Mouse (Mus musculus) midbrain, postnatal 0 days (tissue): ENCODE data around the gene Prkab2. TPM values are rescaled to one million over a fixed set of nuclear protein-coding genes. Genes with fewer than 3 reads are reported as not detected.

Experiments used
- ATAC-seq: fragments of 200-750 bp; cut with Nextera tagmentation; 2 replicates; pipeline ENCODE4 v1.8.0; 2017; ENCODE audit warnings: moderate number of reproducible peaks, mild to moderate bottlenecking, moderate TSS enrichment, moderate library complexity; ENCODE audit not compliant: low FRiP score
- DNase-seq: peaks from one replicate; pipeline ENCODE4 v3.0.0-alpha.2; 2015; ENCODE audit warnings: low spot score
- H3K27ac ChIP-seq: fragments of 300-500 bp; sonication (generic); 2 replicates; pipeline ENCODE4 v1.5.1; 2014; ENCODE audit warnings: low read depth, mild to moderate bottlenecking, low read length, mixed read lengths
- H3K27me3 ChIP-seq: fragments of 300-500 bp; sonication (generic); 2 replicates; pipeline ENCODE4 v1.6.1; 2014; ENCODE audit warnings: low read length, control low read depth, mixed read lengths; ENCODE audit not compliant: insufficient read depth
- H3K36me3 ChIP-seq: fragments of 300-500 bp; sonication (generic); 2 replicates; pipeline ENCODE4 v1.6.1; 2014; ENCODE audit warnings: low read length, control low read depth, mixed read lengths; ENCODE audit not compliant: insufficient read depth
- H3K4me1 ChIP-seq: fragments of 300-500 bp; sonication (generic); 2 replicates; pipeline ENCODE4 v1.6.1; 2014; ENCODE audit warnings: mild to moderate bottlenecking, control low read depth, antibody characterized with exemption, low read length, mixed read lengths; ENCODE audit not compliant: insufficient read depth
- H3K4me2 ChIP-seq: fragments of 300-500 bp; sonication (generic); 2 replicates; pipeline ENCODE4 v1.6.1; 2014; ENCODE audit warnings: low read depth, mild to moderate bottlenecking, low read length, mixed read lengths; ENCODE audit not compliant: poor library complexity, severe bottlenecking
- H3K4me3 ChIP-seq: fragments of 300-500 bp; sonication (generic); 2 replicates; pipeline ENCODE4 v1.5.1; 2014; ENCODE audit warnings: low read depth, mild to moderate bottlenecking, low read length, moderate library complexity
- H3K9ac ChIP-seq: fragments of 300-500 bp; sonication (generic); replicated peaks from 2 replicates; pipeline ENCODE4 v1.6.1; 2014; ENCODE audit warnings: mild to moderate bottlenecking, low read length, moderate library complexity, mixed read lengths; ENCODE audit not compliant: poor library complexity, severe bottlenecking
- H3K9me3 ChIP-seq: fragments of 300-500 bp; sonication (generic); 2 replicates; pipeline ENCODE4 v1.6.1; 2016; ENCODE audit warnings: low read length, control low read depth
- CTCF ChIP-seq: IDR thresholded peaks from 2 replicates; pipeline ENCODE4 v1.5.1; 2016; ENCODE audit warnings: antibody characterized with exemption, mild to moderate bottlenecking
- WGBS: fragments of 180-500 bp; shearing (Covaris S2); extraction: QIAGEN DNeasy Blood & Tissue Kit; methylation state at CpG from one replicate; pipeline ENCODE4 v1.1.7; 2014; 5-methylcytosine and 5-hydroxymethylcytosine counted together
- polyA plus RNA-seq: library from polyadenylated mRNA; unstranded; fragments of >200 nt; fragmentation: Nextera tagmentation; extraction: Ambion mirVana; gene quantifications from 2 replicates; pipeline ENCODE4 v1.2.1, GENCODE M21; 2015
- total RNA-seq: library from RNA; depleted of rRNA; stranded (reverse); fragments of >200 nt; gene quantifications from 2 replicates; pipeline ENCODE4 v1.2.3, GENCODE M21; 2014

Gene Prkab2
- total and polyA plus RNA-seq, 2 experiments from 2014 or later: 18.1 to 33.1 TPM

DNA sequence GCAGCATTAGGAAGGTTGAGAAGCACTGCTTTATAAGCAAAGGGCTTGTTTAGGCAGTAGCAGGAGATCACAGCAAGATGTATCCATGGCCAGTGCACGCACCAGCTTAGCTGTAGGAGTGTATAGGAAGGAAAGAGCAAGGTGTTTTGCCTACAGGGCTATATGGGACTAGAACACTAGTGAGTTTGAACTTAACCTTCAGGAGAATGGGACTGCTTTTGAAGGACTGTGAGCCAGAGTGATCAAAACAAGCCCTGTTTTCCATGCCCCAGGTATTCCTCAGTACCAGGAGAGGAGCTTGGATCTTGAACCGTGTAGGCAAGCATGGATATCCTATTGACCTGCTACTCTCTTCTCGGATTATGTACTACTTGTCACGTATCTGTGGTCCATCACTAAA lies 16.6 kb upstream of the Prkab2 start:
- ATAC-seq (no peak), DNase-seq (no peak)
- no peaks in the 10 kb centered on the region for H3K27me3 ChIP-seq
- 91% methylated on average over 4 of the region's 4 CpGs for WGBS
- H3K4me1 ChIP-seq: no peaks in the 10 kb centered on the region
- H3K9me3 ChIP-seq: no peaks in the 10 kb centered on the region
- no peak overlapping the region for H3K4me3 ChIP-seq
- TF ChIP-seq CTCF: no peak
- no peak overlapping the region for H3K27ac ChIP-seq
- no peak overlapping the region for H3K9ac ChIP-seq
- no peak overlapping the region for H3K4me2 ChIP-seq
- no peaks in the 10 kb centered on the region for H3K36me3 ChIP-seq

DNA sequence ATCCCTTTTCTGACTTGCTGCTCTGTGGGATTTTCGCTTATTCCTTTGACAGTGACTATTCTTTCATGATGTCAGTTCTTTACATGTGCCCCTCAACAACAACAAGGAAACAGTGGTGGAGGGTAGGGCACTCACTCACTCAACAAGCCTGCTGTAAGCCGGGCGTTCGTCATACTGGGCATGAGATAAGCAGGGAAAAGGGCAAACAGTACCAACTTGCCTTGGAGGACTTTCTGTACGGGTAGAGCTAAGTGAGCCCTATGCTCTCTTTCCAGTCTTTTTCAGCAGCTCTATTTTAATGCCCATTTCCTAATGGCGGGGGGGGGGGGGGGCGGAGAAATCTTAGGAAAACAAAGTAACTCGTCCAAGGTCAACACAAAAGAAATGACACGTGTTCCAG lies 16.0 kb upstream of the Prkab2 start:
- Histone ChIP-seq H3K36me3 (no peaks in the 10 kb centered on the region), H3K27me3 (no peaks in the 10 kb centered on the region), H3K27ac (no peak overlapping the region), H3K4me3 (no peak overlapping the region), H3K4me2 (no peak overlapping the region), H3K9me3 (no peaks in the 10 kb centered on the region), H3K4me1 (no peaks in the 10 kb centered on the region), H3K9ac (no peak overlapping the region)
- ATAC-seq (no peak), DNase-seq (no peak)
- no peak for TF ChIP-seq CTCF
- WGBS: 89% methylated on average over 8 of the region's 9 CpGs

DNA sequence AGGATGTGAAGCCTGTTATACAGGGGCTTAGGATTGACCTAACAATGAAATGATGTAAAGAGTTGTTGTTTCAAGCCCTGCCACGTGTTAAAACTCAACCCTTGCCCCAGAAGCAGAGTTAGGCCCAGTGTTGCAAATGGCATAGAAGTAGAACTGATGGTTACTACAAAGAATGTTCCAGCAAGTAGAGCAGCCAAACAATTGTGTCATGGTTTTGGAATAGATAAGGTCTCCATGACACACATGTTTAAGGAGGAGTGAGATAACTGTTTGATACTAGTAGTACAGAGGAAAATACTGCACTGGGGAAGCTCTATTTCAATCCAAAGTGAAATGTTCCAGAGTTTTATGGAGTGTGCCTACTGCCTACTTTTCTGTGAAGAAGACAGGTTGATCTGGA lies 9.5 kb upstream of the Prkab2 start:
- Histone ChIP-seq H3K4me2 (no peak overlapping the region), H3K27ac (no peak overlapping the region), H3K4me3 (no peak overlapping the region), H3K9me3 (no peaks in the 10 kb centered on the region), H3K4me1 (no peaks in the 10 kb centered on the region), H3K27me3 (no peaks in the 10 kb centered on the region), H3K9ac (no peak overlapping the region), H3K36me3 (no peaks in the 10 kb centered on the region)
- 44% methylated on average over 1 of the region's 1 CpGs for WGBS
- TF ChIP-seq CTCF: no peak
- DNase-seq (no peak), ATAC-seq (no peak)

DNA sequence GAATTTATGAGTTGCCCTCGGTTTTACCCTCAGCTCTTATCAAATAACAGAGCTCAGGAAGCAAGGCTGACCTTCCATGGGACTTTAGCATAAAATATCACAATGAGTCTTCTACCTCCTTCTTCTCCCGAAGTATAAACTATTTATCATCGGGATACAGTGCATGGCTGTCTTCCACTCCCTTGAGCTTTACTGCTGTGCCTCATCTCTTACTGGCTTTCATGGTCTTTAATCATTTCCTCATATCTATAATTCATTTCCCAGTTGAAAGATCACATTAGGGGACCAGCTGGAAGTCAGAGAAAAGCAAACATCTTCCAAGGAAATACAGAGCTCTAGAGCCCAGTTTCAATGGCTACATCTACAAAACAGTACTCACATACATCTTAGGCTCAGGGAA lies 9.0 kb upstream of the Prkab2 start:
- no peaks in the 10 kb centered on the region for H3K9me3 ChIP-seq
- H3K27ac ChIP-seq: no peak overlapping the region
- H3K4me2 ChIP-seq: no peak overlapping the region
- 80% methylated on average over 3 of the region's 3 CpGs for WGBS
- DNase-seq (no peak), ATAC-seq (no peak)
- H3K9ac ChIP-seq: no peak overlapping the region
- no peak for TF ChIP-seq CTCF
- no peak overlapping the region for H3K4me3 ChIP-seq
- no peaks in the 10 kb centered on the region for H3K27me3 ChIP-seq
- no peaks in the 10 kb centered on the region for H3K4me1 ChIP-seq
- no peaks in the 10 kb centered on the region for H3K36me3 ChIP-seq

DNA sequence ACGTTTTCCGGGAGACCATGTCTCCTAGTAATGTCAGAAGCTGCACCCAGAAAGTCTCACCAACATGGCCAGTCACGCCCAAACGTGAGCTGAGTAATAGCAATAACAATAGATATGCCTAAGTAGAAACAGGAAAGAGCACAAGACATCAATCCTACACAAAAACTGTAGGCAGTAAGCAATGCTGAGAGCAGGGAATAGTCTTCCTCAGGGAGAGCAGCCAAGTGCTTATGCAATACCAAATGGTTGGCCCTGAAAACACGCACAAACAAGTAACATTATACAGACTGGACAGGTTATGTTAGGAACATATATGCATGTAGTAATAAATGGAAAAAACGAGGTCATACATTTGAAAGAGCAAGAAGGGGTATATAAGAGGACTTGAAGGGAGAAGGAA lies 8.5 kb upstream of the Prkab2 start:
- Histone ChIP-seq H3K36me3 (no peaks in the 10 kb centered on the region), H3K27ac (no peak overlapping the region), H3K4me2 (no peak overlapping the region), H3K9me3 (no peaks in the 10 kb centered on the region), H3K4me1 (no peaks in the 10 kb centered on the region), H3K27me3 (no peaks in the 10 kb centered on the region), H3K9ac (no peak overlapping the region), H3K4me3 (no peak overlapping the region)
- ATAC-seq (no peak), DNase-seq (no peak)
- WGBS: 84% methylated on average over 6 of the region's 6 CpGs
- TF ChIP-seq CTCF: no peak

DNA sequence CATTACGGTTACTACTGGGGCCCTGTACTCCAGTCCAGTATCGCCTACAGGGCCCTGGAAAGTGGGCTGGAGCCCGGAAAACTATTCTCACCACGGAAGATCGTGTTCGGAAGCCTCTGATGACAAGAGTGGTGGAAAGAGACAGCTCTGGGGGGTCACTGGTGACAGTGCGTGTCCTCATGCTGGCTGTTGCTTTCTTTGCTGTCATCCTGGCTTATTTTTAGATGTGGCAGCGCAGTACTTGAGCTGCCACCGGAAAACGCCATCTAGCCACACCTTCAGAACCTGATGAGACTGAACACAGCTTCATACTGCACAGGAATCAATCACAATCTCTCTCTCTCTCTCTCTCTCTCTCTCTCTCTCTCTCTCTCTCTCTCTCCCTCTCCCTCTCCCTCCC lies 6.4 kb upstream of the Prkab2 start:
- ATAC-seq: no peak
- no peak for DNase-seq

More for the DNA sequence above, 6.4 kb upstream of the Prkab2 start:
- no peak overlapping the region for H3K4me2 ChIP-seq
- no peak for TF ChIP-seq CTCF
- 88% methylated on average over 10 of the region's 10 CpGs for WGBS
- no peak overlapping the region for H3K9ac ChIP-seq
- H3K27me3 ChIP-seq: no peaks in the 10 kb centered on the region
- no peak overlapping the region for H3K27ac ChIP-seq
- H3K36me3 ChIP-seq: no peaks in the 10 kb centered on the region
- no peaks in the 10 kb centered on the region for H3K4me1 ChIP-seq
- no peaks in the 10 kb centered on the region for H3K9me3 ChIP-seq
- H3K4me3 ChIP-seq: no peak overlapping the region
